8 mouse cellular contexts compared by ENCODE assay signal in genomic region chr5:5507701-5508225, GRCm38 (mm10). TPM values are rescaled to one million over a fixed set of nuclear protein-coding genes. Genes with fewer than 3 reads are reported as not detected.
DNase-seq lines count a peak whose midpoint lies in the region; ATAC-seq and TF ChIP-seq lines count a peak whose summit lies in the region.

No protein-coding gene starts in this region.

- H3K4me3 ChIP-seq in C2C12 (ENCODE audit: insufficient read depth, poor library complexity, severe bottlenecking), result no peak overlapping the region
- no peak overlapping the region for H3K4me3 ChIP-seq in embryonic facial prominence, embryonic 10.5 days
- H3K4me3 ChIP-seq in liver, postnatal 0 days (ENCODE audit: low read depth, low read length), result no peak overlapping the region
- no peak overlapping the region for H3K4me3 ChIP-seq in neural tube, embryonic 14.5 days (ENCODE audit: low read depth, low read length)

- ATAC-seq in liver, postnatal 0 days, result peak; percentile 48; the same call in 1 of the 2 replicates
- peak; percentile 82 for ATAC-seq in neural tube, embryonic 14.5 days (ENCODE audit: low read depth)

- no peak for TF ChIP-seq EP300 in liver, postnatal 0 days (IDR thresholded peaks at IDR 0.05; ENCODE audit: low read depth)

- H3K27me3 ChIP-seq in C2C12 (ENCODE audit: control insufficient read depth, insufficient read depth, insufficient read length), result no peaks in the 10 kb centered on the region
- no peaks in the 10 kb centered on the region for H3K27me3 ChIP-seq in embryonic facial prominence, embryonic 10.5 days (replicated peaks; ENCODE audit: low read depth, poor library complexity, severe bottlenecking)
- no peaks in the 10 kb centered on the region for H3K27me3 ChIP-seq in liver, postnatal 0 days (ENCODE audit: insufficient read depth, low read length)
- no peaks in the 10 kb centered on the region for H3K27me3 ChIP-seq in neural tube, embryonic 14.5 days (ENCODE audit: control insufficient read depth, insufficient read depth, low read length)

- intact Hi-C loops in heart, postnatal 14 days (cut with DNase I), result no loop called here

- 58% methylated on average over 20 of the region's 20 CpGs for WGBS in embryonic facial prominence, embryonic 10.5 days
- WGBS in liver, postnatal 0 days (ENCODE audit: insufficient replicate concordance), result 62% methylated on average over 20 of the region's 20 CpGs
- 15% methylated on average over 20 of the region's 20 CpGs for whole genome bisulfite sequencing in neural tube, embryonic 14.5 days

- no peak overlapping the region for H3K4me2 ChIP-seq in liver, postnatal 0 days (ENCODE audit: low read depth, low read length)
- H3K4me2 ChIP-seq in neural tube, embryonic 14.5 days (ENCODE audit: low read depth, low read length), result peak overlapping the region; percentile 38

- H3K4me1 ChIP-seq in embryonic facial prominence, embryonic 10.5 days, result peaks cover 8% of the 10 kb centered on the region; the same call in 1 of the 2 replicates
- no peaks in the 10 kb centered on the region for H3K4me1 ChIP-seq in liver, postnatal 0 days (ENCODE audit: insufficient read depth)
- H3K4me1 ChIP-seq in neural tube, embryonic 14.5 days (ENCODE audit: control insufficient read depth, insufficient read depth, low read length), result peaks cover 8% of the 10 kb centered on the region; the same call in 1 of the 2 replicates

- H3K36me3 ChIP-seq in C2C12 (ENCODE audit: control insufficient read depth, insufficient read depth), result peaks cover 81% of the 10 kb centered on the region
- peaks cover 44% of the 10 kb centered on the region for H3K36me3 ChIP-seq in embryonic facial prominence, embryonic 10.5 days (replicated peaks)
- H3K36me3 ChIP-seq in liver, postnatal 0 days (replicated peaks; ENCODE audit: insufficient read depth, low read length), result peaks cover 6% of the 10 kb centered on the region; the same call in 1 of the 2 replicates
- no peaks in the 10 kb centered on the region for H3K36me3 ChIP-seq in neural tube, embryonic 14.5 days (ENCODE audit: control insufficient read depth, insufficient read depth, low read length)

- no peak overlapping the region for H3ac ChIP-seq in C2C12 (ENCODE audit: control insufficient read depth, insufficient read length, low read depth)

- no peak overlapping the region for H3K27ac ChIP-seq in embryonic facial prominence, embryonic 10.5 days (replicated peaks)
- no peak overlapping the region for H3K27ac ChIP-seq in liver, postnatal 0 days (ENCODE audit: low read depth)
- H3K27ac ChIP-seq in neural tube, embryonic 14.5 days (ENCODE audit: low read depth, low read length), result no peak overlapping the region

- TF ChIP-seq CTCF in C2C12 (IDR thresholded peaks at IDR 0.05; ENCODE audit: control insufficient read depth, insufficient read depth, insufficient read length), result peak; percentile 30
- peak; percentile 74 for TF ChIP-seq CTCF in liver, postnatal 0 days (IDR thresholded peaks at IDR 0.05; ENCODE audit: low read depth)

- H3K79me2 ChIP-seq in C2C12 (ENCODE audit: control insufficient read depth, insufficient read depth), result peaks cover 63% of the 10 kb centered on the region

- H3K79me3 ChIP-seq in C2C12 (ENCODE audit: low read depth), result peaks cover 42% of the 10 kb centered on the region

- H3K9ac ChIP-seq in liver, postnatal 0 days (replicated peaks), result no peak overlapping the region
- H3K9ac ChIP-seq in neural tube, embryonic 14.5 days (replicated peaks; ENCODE audit: low read depth, low read length), result 0 out of 2 replicates have a peak overlapping the region, but pooled peaks have one; percentile 11

- DNase-seq in adrenal gland, adult 8-10 months, result peak; percentile 28
- DNase-seq in embryonic facial prominence, embryonic 10.5 days (ENCODE audit: low spot score), result peak; percentile 70
- peak; percentile 56 to 74 for DNase-seq in heart, postnatal 14 days
- DNase-seq in kidney, postnatal 36 days, result peak; percentile 76 to 91
- peak; percentile 73 for DNase-seq in liver, postnatal 0 days
- DNase-seq in urinary bladder, postnatal 14 days (ENCODE audit: low spot score), result peak; percentile 71

- H3K9me3 ChIP-seq in embryonic facial prominence, embryonic 10.5 days, result no peaks in the 10 kb centered on the region
- H3K9me3 ChIP-seq in liver, postnatal 0 days (ENCODE audit: low read length), result no peaks in the 10 kb centered on the region
- no peaks in the 10 kb centered on the region for H3K9me3 ChIP-seq in neural tube, embryonic 14.5 days (ENCODE audit: control insufficient read depth, low read length)

TF ChIP-seq in C2C12, 6 proteins besides CTCF, POLR2A, EP300 and RAD21:
- TF ChIP-seq USF1 (IDR thresholded peaks at IDR 0.05; ENCODE audit: low read depth) (no peak), MYOD1 (IDR thresholded peaks at IDR 0.05; ENCODE audit: control insufficient read depth, insufficient read length, low read depth) (no peak), CEBPB (IDR thresholded peaks at IDR 0.05; ENCODE audit: low read depth) (no peak), MAX (IDR thresholded peaks at IDR 0.05) (no peak), MYOG (IDR thresholded peaks at IDR 0.05; ENCODE audit: control insufficient read depth, extremely low read depth, insufficient read length) (no peak), FOSL1 (IDR thresholded peaks at IDR 0.05; ENCODE audit: insufficient read depth, low read length, poor library complexity, severe bottlenecking) (no peak)

RNA-seq across cellular contexts. Expression of gene Cldn12, which starts 7.0 kb away (rescaled TPM):
- polyA plus RNA-seq in C2C12 (2012; fragmentation: generic; extraction: Trizol), result 27.2 TPM
- 10 to 100 TPM; 22.1 to 24.2 (median 23.4) TPM for total RNA-seq in adrenal gland, adult 8-10 months (2022)
- polyA plus RNA-seq in embryonic facial prominence, embryonic 10.5 days (2016; fragmentation: Nextera tagmentation; extraction: Ambion mirVana), result 32.4 and 34.5 TPM in 2 replicates
- total RNA-seq in heart, postnatal 14 days (2021), result 10 to 100 TPM; 17.7 to 18.5 TPM
- 22.3 and 25.1 TPM in 2 replicates for polyA plus RNA-seq in liver, postnatal 0 days (2015; fragmentation: Nextera tagmentation; extraction: Ambion mirVana)
- 17.0 and 19.3 TPM in 2 replicates for polyA plus RNA-seq in neural tube, embryonic 14.5 days (2014; fragmentation: Nextera tagmentation; extraction: Ambion mirVana)

RNA-seq across cellular contexts. Expression of gene 1700015F17Rik, which starts 28.8 kb away (rescaled TPM):
- polyA plus RNA-seq in C2C12 (2012; fragmentation: generic; extraction: Trizol), result not detected
- 1 to 10 TPM in 1 of 4 experiments, under 1 TPM in 2, not detected in 1; 0.52 to 2.3 (median 0.56) TPM for total RNA-seq in adrenal gland, adult 8-10 months (2022)
- polyA plus RNA-seq in embryonic facial prominence, embryonic 10.5 days (2016; fragmentation: Nextera tagmentation; extraction: Ambion mirVana), result not detected in 2 replicates
- not detected for total RNA-seq in heart, postnatal 14 days (2021)
- not detected in 2 replicates for polyA plus RNA-seq in liver, postnatal 0 days (2015; fragmentation: Nextera tagmentation; extraction: Ambion mirVana)
- 0.33 TPM in 1 of 2 replicates, not detected in the other for polyA plus RNA-seq in neural tube, embryonic 14.5 days (2014; fragmentation: Nextera tagmentation; extraction: Ambion mirVana)

RNA-seq across cellular contexts. Expression of gene Gtpbp10, which starts 51.6 kb away (rescaled TPM):
- 4.6 TPM for polyA plus RNA-seq in C2C12 (2012; fragmentation: generic; extraction: Trizol)
- total RNA-seq in adrenal gland, adult 8-10 months (2022), result 10 to 100 TPM; 12.9 to 19.4 (median 15.4) TPM
- 38.0 and 39.5 TPM in 2 replicates for polyA plus RNA-seq in embryonic facial prominence, embryonic 10.5 days (2016; fragmentation: Nextera tagmentation; extraction: Ambion mirVana)
- 1 to 10 TPM; 8.4 to 9.5 TPM for total RNA-seq in heart, postnatal 14 days (2021)
- polyA plus RNA-seq in liver, postnatal 0 days (2015; fragmentation: Nextera tagmentation; extraction: Ambion mirVana), result 9.3 and 9.9 TPM in 2 replicates
- 21.7 and 23.4 TPM in 2 replicates for polyA plus RNA-seq in neural tube, embryonic 14.5 days (2014; fragmentation: Nextera tagmentation; extraction: Ambion mirVana)

Comparison
In these comparisons a context has a peak if more than half of its experiments do, and no peak if none do; other contexts are left out.
1. DNase-seq: peak in every context shown above with its lines; median percentile 84 in kidney, postnatal 36 days; 73 in liver, postnatal 0 days; 71 in urinary bladder, postnatal 14 days; 70 in embryonic facial prominence, embryonic 10.5 days; 65 in heart, postnatal 14 days; 28 in adrenal gland, adult 8-10 months.